Mouse (Mus musculus) forebrain, embryonic 11.5 days (tissue): ENCODE measurements around the gene Mcts2. TPM values are rescaled to one million over a fixed set of nuclear protein-coding genes. Genes with fewer than 3 reads are reported as not detected.

ENCODE experiments used
- ATAC-seq: fragments of 200-750 bp; cut with Nextera tagmentation; replicated peaks from 2 replicates; pipeline ENCODE4 v1.8.0; 2017; ENCODE audit warnings: moderate TSS enrichment; ENCODE audit not compliant: low FRiP score
- DNase-seq: peaks from one replicate; pipeline ENCODE4 v3.0.0-alpha.2; 2017; ENCODE audit warnings: low spot score
- H3K27ac ChIP-seq: fragments of 300-500 bp; sonication (generic); 2 replicates; pipeline ENCODE4 v1.5.1; 2014; ENCODE audit warnings: low read depth, low read length
- H3K27me3 ChIP-seq: fragments of 300-500 bp; sonication (generic); 2 replicates; pipeline ENCODE4 v1.6.1; 2014; ENCODE audit warnings: mild to moderate bottlenecking, low read length, mixed read lengths; ENCODE audit not compliant: control insufficient read depth, insufficient read depth
- H3K36me3 ChIP-seq: fragments of 300-500 bp; sonication (generic); 2 replicates; pipeline ENCODE4 v1.6.1; 2014; ENCODE audit warnings: mild to moderate bottlenecking, low read length, moderate library complexity, mixed read lengths; ENCODE audit not compliant: control insufficient read depth, insufficient read depth
- H3K4me1 ChIP-seq: fragments of 300-500 bp; sonication (generic); replicated peaks from 2 replicates; pipeline ENCODE4 v1.6.1; 2014; ENCODE audit warnings: low read length, mixed read lengths; ENCODE audit not compliant: control insufficient read depth, insufficient read depth
- H3K4me2 ChIP-seq: fragments of 300-500 bp; sonication (generic); 2 replicates; pipeline ENCODE4 v1.6.1; 2014; ENCODE audit warnings: low read depth, mild to moderate bottlenecking, low read length, moderate library complexity, mixed read lengths; ENCODE audit not compliant: severe bottlenecking
- H3K4me3 ChIP-seq: fragments of 300-500 bp; sonication (generic); 2 replicates; pipeline ENCODE4 v1.5.1; 2014; ENCODE audit warnings: low read depth, low read length
- H3K9ac ChIP-seq: fragments of 300-500 bp; sonication (generic); 2 replicates; pipeline ENCODE4 v1.6.1; 2014; ENCODE audit warnings: low read length
- H3K9me3 ChIP-seq: fragments of 300-500 bp; sonication (generic); 2 replicates; pipeline ENCODE4 v1.6.1; 2016; ENCODE audit warnings: low read length, mixed read lengths; ENCODE audit not compliant: control insufficient read depth
- WGBS: fragments of 180-500 bp; shearing (Covaris S2); extraction: QIAGEN DNeasy Blood & Tissue Kit; methylation state at CpG from one replicate; pipeline ENCODE4 v1.1.7; 2014; 5-methylcytosine and 5-hydroxymethylcytosine counted together
- polyA plus RNA-seq: library from polyadenylated mRNA; unstranded; fragments of >200 nt; fragmentation: Nextera tagmentation; extraction: Ambion mirVana; gene quantifications from 2 replicates; pipeline ENCODE4 v1.2.1, GENCODE M21; 2014

The Mcts2 gene
- polyA plus RNA-seq, 1 experiment from 2014 or later: 37.9 TPM

GRCm38 (mm10) chr2:152733201-152733600 lies 46.4 kb downstream of the Mcts2 start:
- WGBS: 92% methylated on average over 2 of the region's 2 CpGs
- Histone ChIP-seq H3K9ac (no peak overlapping the region), H3K4me1 (peaks cover 20% of the 10 kb centered on the region), H3K27ac (no peak overlapping the region), H3K4me2 (no peak overlapping the region), H3K36me3 (no peaks in the 10 kb centered on the region), H3K9me3 (no peaks in the 10 kb centered on the region), H3K27me3 (peaks cover 4% of the 10 kb centered on the region), H3K4me3 (no peak overlapping the region)
- DNase-seq (no peak), ATAC-seq (no peak)

GRCm38 (mm10) chr2:152734501-152734900 lies 47.7 kb downstream of the Mcts2 start:
- no peak; the same call in 1 of the 2 replicates for ATAC-seq
- 14% methylated on average over 10 of the region's 10 CpGs for WGBS
- Histone ChIP-seq H3K36me3 (no peaks in the 10 kb centered on the region), H3K27ac (no peak overlapping the region), H3K4me2 (peak overlapping the region; percentile 94), H3K9ac (peak overlapping the region; percentile 47; the same call in 1 of the 2 replicates), H3K9me3 (no peaks in the 10 kb centered on the region), H3K27me3 (peaks cover 5% of the 10 kb centered on the region), H3K4me1 (peaks cover 26% of the 10 kb centered on the region), H3K4me3 (peak overlapping the region; percentile 58)
- no peak for DNase-seq

- H3K4me1 ChIP-seq: peaks cover 26% of the 10 kb centered on the region
- DNase-seq: peak; percentile 98
- ATAC-seq: peak; percentile 89
These were observed 48.1 kb downstream of the Mcts2 start for GRCm38 (mm10) chr2:152734984-152735383.

GRCm38 (mm10) chr2:152736090-152736601 lies 49.3 kb downstream of the Mcts2 start, which contains the start of gene Id1:
Gene Id1 (plus strand): TSS chr2:152736251.
- H3K9me3 ChIP-seq: no peaks in the 10 kb centered on the region
- peak within 1 kb of the TSS; percentile 58 for H3K4me3 ChIP-seq
- H3K9ac ChIP-seq: peak within 1 kb of the TSS; percentile 80
- peak within 1 kb of the TSS; percentile 94 for H3K4me2 ChIP-seq
- no peaks in the 10 kb centered on the region for H3K36me3 ChIP-seq
- peaks cover 28% of the 10 kb centered on the region for H3K4me1 ChIP-seq
- peaks cover 5% of the 10 kb centered on the region for H3K27me3 ChIP-seq
- peak; percentile 76 for ATAC-seq
- peak within 1 kb of the TSS; percentile 81 for H3K27ac ChIP-seq
- peak; percentile 90 for DNase-seq
- WGBS: under 1% methylated on average over 28 of the region's 28 CpGs

More at GRCm38 (mm10) chr2:152734984-152735383, 48.1 kb downstream of the Mcts2 start:
- H3K4me3 ChIP-seq: peak overlapping the region; percentile 58
- under 1% methylated on average over 27 of the region's 28 CpGs for WGBS
- H3K9me3 ChIP-seq: no peaks in the 10 kb centered on the region
- H3K27ac ChIP-seq: peak overlapping the region; percentile 81; the same call in 1 of the 2 replicates
- H3K9ac ChIP-seq: peak overlapping the region; percentile 50; the same call in 1 of the 2 replicates
- peak overlapping the region; percentile 94 for H3K4me2 ChIP-seq
- H3K27me3 ChIP-seq: peaks cover 5% of the 10 kb centered on the region
- no peaks in the 10 kb centered on the region for H3K36me3 ChIP-seq

- ATAC-seq (no peak), DNase-seq (peak; percentile 73)
- Histone ChIP-seq H3K4me2 (peak overlapping the region; percentile 94), H3K27me3 (peaks cover 5% of the 10 kb centered on the region), H3K9me3 (no peaks in the 10 kb centered on the region), H3K36me3 (no peaks in the 10 kb centered on the region), H3K9ac (peak overlapping the region; percentile 80), H3K27ac (peak overlapping the region; percentile 67), H3K4me3 (peak overlapping the region; percentile 58), H3K4me1 (peaks cover 28% of the 10 kb centered on the region)
- WGBS: under 1% methylated on average over 22 of the region's 22 CpGs
These were observed 49.9 kb downstream of the Mcts2 start for GRCm38 (mm10) chr2:152736748-152737147.

Other genes starting within 250 kb of the Mcts2 start
- gene Defb23, start 222.4 kb upstream of the Mcts2 start, polyA plus RNA-seq: not detected in 2 replicates
- gene Defb20, start 210.0 kb upstream of the Mcts2 start, polyA plus RNA-seq: not detected in 2 replicates
- not detected in 2 replicates for gene Defb22, start 196.9 kb upstream of the Mcts2 start, polyA plus RNA-seq
- gene Defb26, start 175.3 kb upstream of the Mcts2 start, polyA plus RNA-seq: not detected in 2 replicates
- gene Defb28, start 168.8 kb upstream of the Mcts2 start, polyA plus RNA-seq: not detected in 2 replicates
- not detected in 2 replicates for gene Defb29, start 146.9 kb upstream of the Mcts2 start, polyA plus RNA-seq
- gene Gm17416, start 117.7 kb upstream of the Mcts2 start, polyA plus RNA-seq: not detected in 2 replicates
- not detected in 2 replicates for gene Defb21, start 114.3 kb upstream of the Mcts2 start, polyA plus RNA-seq
- not detected in 2 replicates for gene Defb19, start 106.7 kb upstream of the Mcts2 start, polyA plus RNA-seq
- not detected in 2 replicates for gene Defb45, start 87.6 kb upstream of the Mcts2 start, polyA plus RNA-seq
- not detected in 2 replicates for gene Defb36, start 82.7 kb upstream of the Mcts2 start, polyA plus RNA-seq
- not detected in 2 replicates for gene Defb25, start 64.0 kb upstream of the Mcts2 start, polyA plus RNA-seq
- gene Rem1, start 60.1 kb upstream of the Mcts2 start, polyA plus RNA-seq: 0.21 and 0.32 TPM in 2 replicates
- 110 and 112 TPM in 2 replicates for gene H13, start 17.6 kb upstream of the Mcts2 start, polyA plus RNA-seq
- gene Id1, start 49.2 kb downstream of the Mcts2 start, polyA plus RNA-seq: 51.1 and 53.1 TPM in 2 replicates
- 4.6 and 5.5 TPM in 2 replicates for gene Cox4i2, start 67.1 kb downstream of the Mcts2 start, polyA plus RNA-seq
- 135 and 140 TPM in 2 replicates for gene Bcl2l1, start 144.7 kb downstream of the Mcts2 start, polyA plus RNA-seq
- 168 and 185 TPM in 2 replicates for gene Tpx2, start 160.9 kb downstream of the Mcts2 start, polyA plus RNA-seq
- gene Mylk2, start 224.3 kb downstream of the Mcts2 start, polyA plus RNA-seq: not detected in 2 replicates
- gene Foxs1, start 246.2 kb downstream of the Mcts2 start, polyA plus RNA-seq: 1.4 and 2.3 TPM in 2 replicates